Mouse (Mus musculus) intestine, embryonic 14.5 days (tissue): ENCODE data around the gene Olfr419. TPM values are rescaled to one million over a fixed set of nuclear protein-coding genes. Genes with fewer than 3 reads are reported as not detected.

Experiments
- ATAC-seq: fragments of 200-750 bp; cut with Nextera tagmentation; replicated peaks from 2 replicates; pipeline ENCODE4 v1.8.0; 2017; ENCODE audit warnings: low read depth, moderate number of reproducible peaks, moderate TSS enrichment, moderate library complexity; ENCODE audit not compliant: low FRiP score, low TSS enrichment
- DNase-seq: peaks from one replicate; pipeline ENCODE4 v3.0.0-alpha.2; 2018; ENCODE audit warnings: low spot score
- H3K27ac ChIP-seq: fragments of 300-500 bp; sonication (generic); 2 replicates; pipeline ENCODE4 v1.5.1; 2014; ENCODE audit warnings: low read depth, mild to moderate bottlenecking, control low read depth
- H3K27me3 ChIP-seq: fragments of 300-500 bp; sonication (generic); replicated peaks from 2 replicates; pipeline ENCODE4 v1.6.1; 2014; ENCODE audit warnings: low read length, control low read depth; ENCODE audit not compliant: control insufficient read depth, insufficient read depth
- H3K36me3 ChIP-seq: fragments of 300-500 bp; sonication (generic); 2 replicates; pipeline ENCODE4 v1.6.1; 2014; ENCODE audit warnings: low read length, control low read depth; ENCODE audit not compliant: control insufficient read depth, insufficient read depth
- H3K4me1 ChIP-seq: fragments of 300-500 bp; sonication (generic); replicated peaks from 2 replicates; pipeline ENCODE4 v1.6.1; 2014; ENCODE audit warnings: low read length, control low read depth, mixed read lengths; ENCODE audit not compliant: control insufficient read depth, insufficient read depth
- H3K4me2 ChIP-seq: fragments of 300-500 bp; sonication (generic); 2 replicates; pipeline ENCODE4 v1.6.1; 2014; ENCODE audit warnings: low read length
- H3K4me3 ChIP-seq: fragments of 300-500 bp; sonication (generic); 2 replicates; pipeline ENCODE4 v1.5.1; 2014; ENCODE audit warnings: low read depth, low read length, control low read depth, mixed read lengths
- H3K9ac ChIP-seq: fragments of 300-500 bp; sonication (generic); 2 replicates; pipeline ENCODE4 v1.6.1; 2014; ENCODE audit warnings: mild to moderate bottlenecking, low read length
- H3K9me3 ChIP-seq: fragments of 300-500 bp; sonication (generic); 2 replicates; pipeline ENCODE4 v1.6.1; 2016; ENCODE audit warnings: low read length, control low read depth; ENCODE audit not compliant: control insufficient read depth
- WGBS: fragments of 180-500 bp; shearing (Covaris S2); extraction: QIAGEN DNeasy Blood & Tissue Kit; methylation state at CpG from one replicate; pipeline ENCODE4 v1.1.7; 2014; 5-methylcytosine and 5-hydroxymethylcytosine counted together
- polyA plus RNA-seq: library from polyadenylated mRNA; unstranded; fragments of >200 nt; fragmentation: Nextera tagmentation; extraction: Ambion mirVana; gene quantifications from 2 replicates; pipeline ENCODE4 v1.2.1, GENCODE M21; 2014

The Olfr419 gene
- polyA plus RNA-seq, 1 experiment from 2014 or later: not detected

DNA sequence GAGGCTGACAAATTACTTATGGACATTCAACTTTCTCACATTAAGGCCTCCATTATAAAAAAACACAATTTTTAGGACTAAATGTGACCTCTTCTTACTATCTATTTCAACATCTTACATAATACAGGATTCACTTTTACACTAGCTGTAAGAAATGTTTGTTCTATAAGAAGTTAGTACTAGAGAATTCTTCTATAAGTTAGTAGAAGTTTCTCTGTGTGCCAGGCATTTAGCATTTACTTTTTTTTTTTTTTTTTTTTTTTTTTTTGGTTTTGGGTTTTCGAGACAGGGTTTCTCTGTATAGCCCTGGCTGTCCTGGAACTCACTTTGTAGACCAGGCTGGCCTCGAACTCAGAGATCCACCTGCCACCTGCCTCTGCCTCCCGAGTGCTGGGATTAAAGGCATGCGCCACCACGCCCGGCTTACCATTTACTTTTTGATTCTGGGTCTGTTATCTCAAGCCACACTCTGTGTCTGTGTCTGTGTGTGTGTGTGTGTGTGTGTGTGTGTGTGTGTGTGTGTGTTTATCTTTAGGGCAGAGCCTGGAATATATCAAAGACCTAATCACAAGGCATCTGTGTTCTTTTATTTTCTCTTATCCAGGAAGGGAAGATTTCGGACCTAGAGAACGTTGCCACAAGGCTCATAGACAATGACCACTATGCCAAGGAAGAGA lies 35.2 kb downstream of the Olfr419 start:
- Histone ChIP-seq H3K9me3 (no peaks in the 10 kb centered on the region), H3K27me3 (no peaks in the 10 kb centered on the region), H3K9ac (no peak overlapping the region), H3K4me3 (no peak overlapping the region), H3K4me2 (no peak overlapping the region), H3K4me1 (no peaks in the 10 kb centered on the region), H3K36me3 (no peaks in the 10 kb centered on the region), H3K27ac (no peak overlapping the region)
- no peak for DNase-seq
- ATAC-seq: no peak
- WGBS: 80% methylated on average over 8 of the region's 8 CpGs

DNA sequence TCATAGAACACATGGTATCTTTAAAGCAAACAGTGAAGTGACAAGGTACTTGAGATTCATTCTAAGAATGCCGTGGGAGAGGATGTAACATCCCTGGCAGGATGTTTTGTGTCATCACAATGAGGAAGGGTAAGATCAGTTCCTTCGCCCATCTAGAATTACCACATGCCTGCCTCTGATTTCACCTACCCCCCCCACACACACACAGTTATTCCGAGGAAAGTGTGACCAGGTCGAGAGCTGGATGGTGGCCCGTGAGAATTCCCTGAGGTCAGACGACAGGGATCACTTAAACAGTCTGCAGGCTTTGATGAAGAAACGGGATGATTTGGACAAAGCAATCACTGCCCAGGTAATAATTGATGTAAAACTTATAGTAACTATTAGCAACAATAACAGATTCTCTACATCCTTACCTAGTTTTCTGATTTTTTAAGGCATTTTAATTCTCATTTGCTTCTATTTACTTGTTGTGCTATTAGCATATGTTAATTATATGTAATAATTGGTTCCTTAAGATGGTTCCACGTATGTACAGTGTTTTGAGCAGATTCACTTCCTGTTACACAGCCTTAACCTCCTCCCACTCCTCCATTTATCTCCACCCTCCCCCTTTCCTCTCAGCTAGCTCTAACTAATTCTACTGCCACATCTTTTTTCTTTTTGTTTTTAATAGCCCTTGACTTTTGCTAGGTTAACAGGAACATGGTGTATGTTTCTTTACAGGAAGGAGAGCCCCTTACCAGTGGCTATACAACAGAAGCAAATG lies 36.4 kb downstream of the Olfr419 start:
- DNase-seq: no peak
- ATAC-seq: no peak
- Histone ChIP-seq H3K4me1 (no peaks in the 10 kb centered on the region), H3K27ac (no peak overlapping the region), H3K9ac (no peak overlapping the region), H3K9me3 (no peaks in the 10 kb centered on the region), H3K4me2 (no peak overlapping the region), H3K36me3 (no peaks in the 10 kb centered on the region), H3K27me3 (no peaks in the 10 kb centered on the region), H3K4me3 (no peak overlapping the region)
- WGBS: 64% methylated on average over 8 of the region's 8 CpGs

DNA sequence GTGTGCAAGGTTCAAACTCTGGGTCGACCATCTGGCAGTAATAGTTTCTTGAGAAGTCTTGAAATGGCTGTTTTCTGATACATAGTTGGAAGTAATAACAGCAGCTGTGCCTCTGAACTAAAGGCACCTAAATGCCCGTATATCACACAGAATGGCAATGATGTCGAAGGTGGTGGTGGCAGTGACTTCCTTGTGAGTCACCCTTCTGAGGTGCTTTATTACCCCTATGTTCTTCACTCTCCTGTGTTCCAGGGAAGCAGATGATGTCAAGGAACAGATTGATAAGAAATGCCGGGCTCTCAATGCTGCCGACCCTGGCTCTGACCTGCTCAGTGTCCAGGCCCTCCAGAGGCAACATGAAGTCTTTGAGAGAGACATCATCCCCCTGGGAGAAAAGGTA lies 39.6 kb downstream of the Olfr419 start:
- WGBS: 67% methylated on average over 5 of the region's 5 CpGs
- Histone ChIP-seq H3K9ac (no peak overlapping the region), H3K4me2 (no peak overlapping the region), H3K4me3 (no peak overlapping the region), H3K36me3 (no peaks in the 10 kb centered on the region), H3K27ac (no peak overlapping the region), H3K4me1 (no peaks in the 10 kb centered on the region; the same call in 1 of the 2 replicates), H3K27me3 (no peaks in the 10 kb centered on the region), H3K9me3 (no peaks in the 10 kb centered on the region)
- no peak for DNase-seq
- no peak for ATAC-seq

DNA sequence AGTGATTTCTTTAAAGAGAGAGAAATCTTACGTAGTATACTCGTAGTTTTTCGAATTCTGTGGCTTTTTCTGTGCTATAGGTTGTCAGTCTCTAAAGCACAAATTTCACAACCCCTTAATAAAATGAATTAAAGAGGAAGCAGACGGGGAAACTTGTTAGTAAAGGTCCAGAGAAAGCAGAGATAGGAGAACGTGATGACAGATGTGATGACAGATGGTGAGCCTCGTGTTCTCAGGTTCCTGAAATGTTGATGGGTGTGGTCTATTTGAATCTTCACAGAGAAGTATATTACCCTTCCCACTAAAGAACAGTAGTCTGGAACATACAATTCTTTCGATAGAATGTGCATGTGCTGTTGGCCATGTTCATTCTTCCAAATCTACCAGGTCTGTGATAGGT lies 47.2 kb downstream of the Olfr419 start:
- ATAC-seq (no peak), DNase-seq (no peak)
- Histone ChIP-seq H3K9ac (no peak overlapping the region), H3K36me3 (no peaks in the 10 kb centered on the region), H3K27me3 (no peaks in the 10 kb centered on the region), H3K9me3 (no peaks in the 10 kb centered on the region), H3K4me1 (no peaks in the 10 kb centered on the region; the same call in 1 of the 2 replicates), H3K27ac (no peak overlapping the region), H3K4me3 (no peak overlapping the region), H3K4me2 (no peak overlapping the region)
- 65% methylated on average over 7 of the region's 7 CpGs for WGBS

Other genes with a start within 250 kb of the Olfr419 start
- 0.69 and 0.88 TPM in 2 replicates for gene Ifi205, start 220.3 kb downstream of the Olfr419 start, polyA plus RNA-seq
- 0.07 and 0.08 TPM in 2 replicates for gene Olfr433, start 211.4 kb downstream of the Olfr419 start, polyA plus RNA-seq
- not detected in 2 replicates for gene Olfr432, start 202.9 kb downstream of the Olfr419 start, polyA plus RNA-seq
- not detected in 2 replicates for gene Olfr430, start 185.5 kb downstream of the Olfr419 start, polyA plus RNA-seq
- not detected in 2 replicates for gene Olfr429, start 167.7 kb downstream of the Olfr419 start, polyA plus RNA-seq
- not detected in 2 replicates for gene Olfr427, start 155.2 kb downstream of the Olfr419 start, polyA plus RNA-seq
- not detected in 2 replicates for gene Olfr231, start 130.9 kb downstream of the Olfr419 start, polyA plus RNA-seq
- gene Olfr424, start 120.5 kb downstream of the Olfr419 start, polyA plus RNA-seq: not detected in 2 replicates
- not detected in 2 replicates for gene Olfr420, start 96.4 kb downstream of the Olfr419 start, polyA plus RNA-seq
- gene Spta1, start 79.3 kb downstream of the Olfr419 start, polyA plus RNA-seq: 0.68 and 0.79 TPM in 2 replicates
- 0.23 TPM in 1 of 2 replicates, not detected in the other for gene Mptx1, start 78.5 kb upstream of the Olfr419 start, polyA plus RNA-seq
- not detected in 2 replicates for gene Olfr417, start 113.1 kb upstream of the Olfr419 start, polyA plus RNA-seq
- gene Olfr248, start 139.0 kb upstream of the Olfr419 start, polyA plus RNA-seq: not detected in 2 replicates
- gene Olfr414, start 172.0 kb upstream of the Olfr419 start, polyA plus RNA-seq: not detected in 2 replicates
- not detected in 2 replicates for gene Olfr220, start 190.0 kb upstream of the Olfr419 start, polyA plus RNA-seq
- 2.0 and 2.1 TPM in 2 replicates for gene Fmn2, start 249.8 kb upstream of the Olfr419 start, polyA plus RNA-seq